Mouse (Mus musculus) urinary bladder, postnatal 10 days (tissue): ENCODE measurements around the gene Sctr.

Experiments
- DNase-seq: peaks from one replicate; pipeline ENCODE4 v3.0.0; 2022; ENCODE audit warnings: low spot score

Sctr gene

GRCm38 (mm10) chr1:120027693-120028092 lies 21.0 kb downstream of the Sctr start:
- DNase-seq: no peak

DNA sequence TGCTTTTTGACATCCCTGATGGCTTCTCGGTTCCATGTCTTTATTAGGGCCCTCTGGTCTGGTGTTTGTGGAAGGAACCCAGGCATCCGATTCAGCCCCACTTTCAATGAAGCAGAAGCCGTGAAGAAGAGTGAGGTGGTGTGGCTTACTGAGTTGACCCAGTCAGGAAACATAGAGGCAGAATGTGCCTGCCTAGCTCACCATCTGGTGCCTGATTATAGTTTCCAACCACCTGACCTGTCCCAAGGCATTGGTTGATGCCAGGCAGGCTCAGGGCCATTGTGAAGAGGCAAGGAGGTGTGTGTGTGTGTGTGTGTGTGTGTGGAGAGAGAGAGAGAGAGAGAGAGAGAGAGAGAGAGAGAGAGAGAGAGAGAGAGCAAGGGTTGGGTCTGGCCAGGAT lies 23.8 kb downstream of the Sctr start:
- no peak for DNase-seq

- DNase-seq: peak; percentile 46
These were observed 26.2 kb downstream of the Sctr start for GRCm38 (mm10) chr1:120032804-120033468.

DNA sequence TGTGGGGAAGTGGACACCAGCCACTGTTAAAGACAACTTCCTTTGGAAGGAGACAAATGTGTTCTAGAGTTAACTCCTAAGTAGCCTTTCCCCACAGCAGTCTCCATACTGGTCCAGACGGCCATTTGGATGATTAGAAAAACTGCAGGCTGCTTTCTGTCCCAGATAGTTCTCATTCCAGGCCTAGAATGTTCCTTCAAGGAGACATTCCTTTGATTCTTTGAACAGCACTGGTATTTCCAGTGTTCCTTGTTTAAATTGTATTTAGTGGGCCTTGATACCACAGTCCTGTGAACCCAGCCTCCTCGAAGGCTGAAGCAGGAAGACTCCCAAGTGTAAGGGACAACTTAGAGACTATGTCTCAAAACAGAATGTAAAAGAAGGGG lies 26.8 kb downstream of the Sctr start:
- no peak for DNase-seq

GRCm38 (mm10) chr1:120034793-120035192 lies 28.1 kb downstream of the Sctr start:
- DNase-seq: no peak

- no peak for DNase-seq
These were observed 28.9 kb downstream of the Sctr start for GRCm38 (mm10) chr1:120035456-120036034.

- no peak for DNase-seq
These were observed 30.5 kb downstream of the Sctr start for GRCm38 (mm10) chr1:120037021-120037683.

- DNase-seq: no peak
These were observed 31.9 kb downstream of the Sctr start for GRCm38 (mm10) chr1:120038594-120038993.

- no peak for DNase-seq
These were observed 35.7 kb downstream of the Sctr start for GRCm38 (mm10) chr1:120042421-120042820.

- DNase-seq: no peak
These were observed 37.9 kb downstream of the Sctr start for GRCm38 (mm10) chr1:120044584-120044983.

- DNase-seq: no peak
These were observed 40.6 kb downstream of the Sctr start for GRCm38 (mm10) chr1:120047325-120047724.

DNA sequence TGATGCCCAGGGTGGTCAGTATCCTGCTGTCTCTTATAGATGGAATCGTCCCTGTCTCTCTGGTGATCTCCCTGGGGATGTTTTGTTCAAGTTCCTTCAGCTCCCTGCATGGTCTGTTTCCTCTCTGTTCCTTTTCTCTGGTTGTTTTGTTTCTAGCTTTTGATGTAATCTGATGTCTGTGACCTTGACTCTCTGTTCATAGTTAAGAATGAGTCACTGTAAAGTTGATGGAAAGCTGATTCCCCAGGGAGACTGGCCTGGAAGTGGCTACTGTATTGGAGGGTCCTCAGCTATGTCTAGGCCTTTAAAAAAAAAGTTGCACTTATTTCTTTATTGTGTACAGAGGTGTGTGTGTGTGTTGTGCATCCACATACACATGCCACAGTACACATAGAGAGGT lies 44.4 kb downstream of the Sctr start:
- no peak for DNase-seq

GRCm38 (mm10) chr1:120054997-120055396 lies 48.3 kb downstream of the Sctr start:
- DNase-seq: no peak

DNA sequence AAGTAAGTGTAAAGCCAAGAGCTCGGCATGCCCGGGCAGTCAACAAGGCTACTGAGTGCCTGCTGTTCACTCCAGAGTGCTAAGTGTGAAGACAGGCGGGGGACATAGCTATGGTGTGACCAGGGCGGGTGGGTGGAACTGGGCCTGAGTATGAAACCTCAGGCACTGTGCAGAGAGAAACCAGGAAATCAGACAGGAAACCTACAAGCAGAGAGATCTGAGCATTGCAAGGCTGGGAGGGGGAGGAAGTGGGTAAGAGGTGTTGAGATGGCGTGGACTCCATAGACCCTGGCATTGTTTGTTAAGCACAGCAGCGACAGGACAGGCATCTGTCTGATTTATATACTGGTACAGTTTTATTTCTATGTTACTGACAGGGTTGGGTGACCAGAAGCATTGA lies 48.8 kb downstream of the Sctr start:
- no peak for DNase-seq

DNA sequence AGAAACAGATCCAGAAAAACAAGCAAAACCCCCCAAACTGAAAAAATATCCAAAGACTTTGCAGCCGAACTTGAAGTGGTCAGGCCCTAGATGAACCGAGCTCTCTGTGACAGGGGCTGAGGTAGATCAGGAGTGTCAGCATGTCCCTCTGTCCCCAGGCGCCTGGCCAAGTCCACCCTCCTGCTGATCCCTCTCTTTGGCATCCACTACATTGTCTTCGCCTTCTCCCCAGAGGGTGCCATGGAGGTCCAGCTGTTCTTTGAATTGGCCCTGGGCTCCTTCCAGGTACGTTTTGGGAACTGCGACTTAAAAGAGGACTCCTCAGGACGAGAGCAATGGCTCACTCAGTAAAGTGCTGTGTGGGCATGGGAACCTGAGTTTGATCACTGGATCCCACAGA lies 49.5 kb downstream of the Sctr start:
- DNase-seq: no peak

DNA sequence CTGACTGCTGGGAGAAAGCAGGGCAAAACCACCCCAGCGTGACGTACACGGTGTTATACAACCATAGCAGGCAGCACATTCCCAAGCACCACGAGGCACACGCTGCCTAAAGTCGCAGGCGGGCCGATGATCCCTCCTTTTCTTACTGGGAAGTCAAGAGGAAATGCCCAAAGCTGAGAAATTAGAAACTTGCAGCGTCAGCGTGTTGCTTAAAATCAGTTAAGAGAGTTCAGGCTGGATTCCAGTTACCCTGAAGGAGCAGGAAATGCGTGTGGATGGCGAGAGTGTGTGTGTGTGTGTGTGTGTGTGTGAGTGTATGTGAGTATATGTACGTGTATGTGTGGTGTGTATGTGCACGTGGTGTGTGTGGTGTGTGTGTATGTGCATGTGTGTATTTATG lies 50.4 kb downstream of the Sctr start:
- no peak for DNase-seq

- no peak for DNase-seq
These were observed 51.2 kb downstream of the Sctr start for GRCm38 (mm10) chr1:120057674-120058430.

- DNase-seq: no peak
These were observed 54.0 kb downstream of the Sctr start for GRCm38 (mm10) chr1:120060687-120061086.

DNA sequence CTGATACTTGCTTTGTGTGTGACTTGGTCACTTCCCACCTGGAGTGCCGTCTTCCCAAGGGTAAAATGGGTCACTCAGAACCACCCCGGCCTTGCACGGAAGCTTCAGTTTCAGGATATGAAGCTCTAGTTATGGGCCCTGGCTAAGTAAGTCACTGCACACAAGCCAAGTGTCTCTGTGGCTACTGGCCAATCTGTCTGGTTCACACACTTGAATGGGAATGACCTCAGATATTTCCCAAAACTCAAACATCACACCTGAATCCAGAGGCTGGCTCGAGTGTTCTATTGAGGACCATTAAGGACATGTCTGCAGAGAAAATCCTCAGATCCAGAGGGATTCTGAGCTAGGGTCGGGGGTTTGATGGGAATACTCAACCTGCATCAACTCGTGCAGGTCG lies 55.5 kb downstream of the Sctr start:
- no peak for DNase-seq

GRCm38 (mm10) chr1:120064036-120064682 lies 57.5 kb downstream of the Sctr start:
- DNase-seq: no peak

- DNase-seq: no peak
These were observed 59.5 kb downstream of the Sctr start for GRCm38 (mm10) chr1:120066159-120066558.

DNA sequence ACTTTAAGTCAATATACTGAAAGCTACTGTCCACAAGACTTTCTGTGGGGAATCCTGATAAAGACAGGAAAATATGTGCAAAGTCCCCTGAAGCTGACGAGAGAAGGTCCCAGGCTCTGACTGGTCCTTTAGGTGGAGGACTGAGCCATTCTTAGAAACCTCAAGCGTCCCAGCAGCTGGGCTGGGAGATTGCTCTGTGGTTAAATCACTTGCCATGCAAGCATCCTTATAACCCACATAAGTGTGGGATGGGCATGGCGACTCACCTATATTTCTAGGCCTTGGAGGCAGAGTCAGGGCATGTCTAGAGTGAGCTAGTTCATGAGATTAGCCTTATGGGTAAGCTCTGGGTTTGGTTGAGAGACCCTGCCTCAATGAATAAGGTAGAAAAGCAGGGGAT lies 59.9 kb downstream of the Sctr start:
- no peak for DNase-seq
